Mouse (Mus musculus) erythroblast, embryonic 14.5 days (primary cell): ENCODE data around the gene Hdgfl3.

Experiments used
- GATA1 ChIP-seq: IDR thresholded peaks from 2 replicates; pipeline ENCODE4 v1.6.1; 2012; ENCODE audit warnings: low read length, inconsistent platforms, mixed read lengths
- TAL1 ChIP-seq: IDR thresholded peaks from 3 replicates; pipeline ENCODE4 v1.6.1; 2012; ENCODE audit warnings: low read length, inconsistent platforms, mixed read lengths

GRCm38 (mm10) chr7:81945398-81945797 is 11.1 kb upstream of the Hdgfl3 start:
- TF ChIP-seq TAL1 (no peak), GATA1 (no peak)
